Mouse (Mus musculus) lung, postnatal 0 days (tissue): Measurements from ENCODE around the gene Nosip.
A peak's percentile ranks its signal among the peaks of the same experiment; 100 is the strongest.

ENCODE experiments used
- CTCF ChIP-seq: IDR thresholded peaks from 2 replicates; pipeline ENCODE4 v1.5.1; 2016; ENCODE audit warnings: antibody characterized with exemption, mild to moderate bottlenecking
- EP300 ChIP-seq: IDR thresholded peaks from 2 replicates; pipeline ENCODE4 v1.6.1; 2016; ENCODE audit warnings: antibody characterized with exemption, mild to moderate bottlenecking, control low read depth

DNA sequence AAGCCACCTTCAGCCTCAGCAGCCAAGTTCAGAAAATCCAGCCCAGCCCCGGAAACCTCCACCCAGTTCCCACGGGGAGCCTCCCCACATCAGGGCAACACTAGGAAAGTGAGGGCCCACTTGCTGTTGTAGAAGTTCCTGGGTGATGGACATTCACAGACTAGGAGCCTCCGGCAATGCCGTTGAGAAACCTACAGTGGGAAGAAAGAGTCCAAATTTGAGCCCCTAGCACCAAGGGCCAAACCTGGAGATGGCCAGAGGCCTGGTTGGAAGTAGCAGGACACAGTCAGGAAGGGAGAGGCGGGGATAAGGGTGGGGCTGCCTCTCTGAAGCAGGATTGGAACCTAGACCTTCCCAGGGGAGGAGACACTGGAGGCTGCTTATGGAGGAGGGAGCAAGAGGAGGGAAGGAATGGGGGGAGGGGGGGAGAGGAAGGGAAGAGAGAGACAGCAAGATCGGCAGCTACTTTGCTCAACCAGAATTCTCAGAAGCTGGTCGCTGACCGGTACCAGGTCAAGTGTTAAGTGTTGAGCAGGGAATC is 43.1 kb upstream of the Nosip start:
- no peak for TF ChIP-seq CTCF
- peak; percentile 64 for TF ChIP-seq EP300
